In genomic region chr6:98949286-98949685, GRCm38 (mm10) we compare ENCODE assay signal across 9 mouse cellular contexts.
DNase-seq lines count a peak whose midpoint lies in the region; ATAC-seq and TF ChIP-seq lines count a peak whose summit lies in the region.
"Had no signal": no experiment of that assay in that cellular context is flagged by ENCODE, and none has a peak within 500 bp of the region (broad histone marks: within the 10 kb centered on the region; RNA-seq: fewer than 3 reads in every experiment).

No protein-coding gene starts in this region.

- H3K27ac ChIP-seq in heart, adult 2 months = peak overlapping the region; percentile 66
- peak overlapping the region; percentile 82 for H3K27ac ChIP-seq in heart, embryonic 13.5 days (replicated peaks)
- peak overlapping the region; percentile 80; the same call in 1 of the 2 replicates for H3K27ac ChIP-seq in limb, embryonic 13.5 days
- H3K27ac ChIP-seq: liver, embryonic 14.5 days had no signal

- H3K4me1 ChIP-seq in heart, adult 2 months (ENCODE audit: control insufficient read depth, insufficient read depth, low read length) = peaks cover 5% of the 10 kb centered on the region
- H3K4me1 ChIP-seq in heart, embryonic 13.5 days = peaks cover 46% of the 10 kb centered on the region
- peaks cover 49% of the 10 kb centered on the region for H3K4me1 ChIP-seq in limb, embryonic 13.5 days

- intact Hi-C loops in heart, adult 2 months (cut with DNase I) = no loop called here
- intact Hi-C loops in heart, postnatal 25 days (cut with DNase I) = no loop called here

- no peak overlapping the region for H3K4me3 ChIP-seq in heart, adult 2 months
- no peak overlapping the region for H3K4me3 ChIP-seq in heart, embryonic 13.5 days
- H3K4me3 ChIP-seq in limb, embryonic 13.5 days = no peak overlapping the region

- TF ChIP-seq POLR2A in heart, adult 2 months (IDR thresholded peaks at IDR 0.05; ENCODE audit: insufficient read depth, low read depth, low read length) = no peak

- 36% methylated on average over 7 of the region's 7 CpGs for WGBS in heart, adult 2 months
- 55% methylated on average over 7 of the region's 7 CpGs for WGBS in heart, embryonic 13.5 days
- 71% methylated on average over 7 of the region's 7 CpGs for WGBS in limb, embryonic 13.5 days

- no peak overlapping the region for H3K9ac ChIP-seq in heart, adult 2 months (ENCODE audit: low read depth, low read length)
- peak overlapping the region; percentile 50 for H3K9ac ChIP-seq in heart, embryonic 13.5 days
- no peak overlapping the region for H3K9ac ChIP-seq in limb, embryonic 13.5 days
- H3K9ac ChIP-seq: liver, embryonic 14.5 days had no signal

- peak; percentile 40 for ATAC-seq in Patski
- ATAC-seq in heart, embryonic 13.5 days (ENCODE audit: extremely low read depth, insufficient number of reproducible peaks, low FRiP score, low TSS enrichment) = no peak
- ATAC-seq in limb, embryonic 13.5 days (ENCODE audit: low FRiP score, low read depth) = no peak
- no peak for ATAC-seq in CD4-positive, CD25-positive, alpha-beta regulatory T cell, adult 4 months

- POLR2A ChIA-PET in Patski (lab: Charles Lee) = no interaction called here

- no peak for TF ChIP-seq CTCF in heart, adult 2 months (IDR thresholded peaks at IDR 0.05)
- no peak for TF ChIP-seq CTCF in Patski (IDR thresholded peaks at IDR 0.05)

- CTCF ChIA-PET in Patski (lab: Charles Lee) = no interaction called here

- peaks cover 5% of the 10 kb centered on the region for H3K36me3 ChIP-seq in heart, adult 2 months (ENCODE audit: control insufficient read depth, insufficient read depth, low read length)
- peaks cover 56% of the 10 kb centered on the region for H3K36me3 ChIP-seq in heart, embryonic 13.5 days
- H3K36me3 ChIP-seq in limb, embryonic 13.5 days = peaks cover 33% of the 10 kb centered on the region

- no peaks in the 10 kb centered on the region for H3K79me2 ChIP-seq in heart, adult 2 months (replicated peaks; ENCODE audit: control insufficient read depth, insufficient read depth, low read length)

- no peaks in the 10 kb centered on the region for H3K9me3 ChIP-seq in heart, embryonic 13.5 days
- H3K9me3 ChIP-seq in limb, embryonic 13.5 days = no peaks in the 10 kb centered on the region

- peak overlapping the region; percentile 34 for H3K4me2 ChIP-seq in heart, embryonic 13.5 days
- no peak overlapping the region for H3K4me2 ChIP-seq in limb, embryonic 13.5 days (replicated peaks)

- no peak for TF ChIP-seq EP300 in heart, adult 2 months (IDR thresholded peaks at IDR 0.05; ENCODE audit: insufficient read depth, low read depth, low read length)

- no peaks in the 10 kb centered on the region for H3K27me3 ChIP-seq in heart, adult 2 months (ENCODE audit: control insufficient read depth, insufficient read depth, low read length)
- H3K27me3 ChIP-seq in Patski = no peaks in the 10 kb centered on the region
- H3K27me3 ChIP-seq in heart, embryonic 13.5 days (replicated peaks) = no peaks in the 10 kb centered on the region
- no peaks in the 10 kb centered on the region for H3K27me3 ChIP-seq in limb, embryonic 13.5 days

- in situ Hi-C loops in Patski (cut with MboI; ENCODE audit: low pct_unique_long_range_greater_than_20kb) = loop anchor here (10.0 kb wide), 1 partner anchor 424 kb away; no protein-coding TSS in a partner anchor

- no peak for DNase-seq in heart, adult 2 months
- DNase-seq in heart, postnatal 25 days (ENCODE audit: low spot score) = no peak
- peak; percentile 68 for DNase-seq in Patski (ENCODE audit: low read depth, low spot score)
- no peak for DNase-seq in T-cell, adult 2 months (ENCODE audit: low spot score)
- DNase-seq in frontal cortex, postnatal 10 days (ENCODE audit: low spot score in 2 of 2) = no peak
